Mouse (Mus musculus) layer of hippocampus, postnatal 14 days (tissue): ENCODE results near the gene Cdk7. TPM values are rescaled to one million over a fixed set of nuclear protein-coding genes. Genes with fewer than 3 reads are reported as not detected.

Experiments used
- DNase-seq, 2 experiments: peaks; one replicate each; pipeline ENCODE4 v3.0.0; 2021 to 2022; ENCODE audit warnings: low spot score in 2 of 2, mixed read lengths in 1 of 2
- total RNA-seq, 2 experiments: library from RNA; stranded (reverse); gene quantifications; 2 replicates each; pipeline ENCODE4 v1.2.3; 2021

Gene Cdk7
- total RNA-seq, 2 experiments from 2014 or later: 35.7 to 37.0 TPM

- DNase-seq: no peak
Observed at GRCm38 (mm10) chr13:100728086-100728485, 2.7 kb downstream of the Cdk7 start.

DNA sequence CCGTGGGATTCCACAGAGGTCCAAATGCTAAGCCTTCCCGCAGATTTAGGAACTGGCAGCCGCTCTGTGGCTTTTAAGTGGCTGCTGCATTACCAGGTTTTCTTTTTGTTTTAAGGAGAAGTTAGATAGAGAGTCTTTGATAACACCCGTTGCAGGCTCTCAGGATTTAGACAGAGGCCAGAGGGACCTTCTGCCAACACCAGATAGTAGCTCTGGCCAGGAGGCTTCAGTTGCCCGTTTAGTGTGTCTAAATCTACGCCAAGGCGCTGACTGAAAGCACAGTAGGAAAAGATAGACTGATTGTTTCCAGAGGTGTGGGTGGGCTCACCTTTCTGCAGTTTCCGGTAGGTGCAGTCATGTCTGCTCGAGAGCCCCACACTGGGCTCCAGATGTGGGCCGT lies 5.5 kb downstream of the Cdk7 start:
- no peak for DNase-seq

DNA sequence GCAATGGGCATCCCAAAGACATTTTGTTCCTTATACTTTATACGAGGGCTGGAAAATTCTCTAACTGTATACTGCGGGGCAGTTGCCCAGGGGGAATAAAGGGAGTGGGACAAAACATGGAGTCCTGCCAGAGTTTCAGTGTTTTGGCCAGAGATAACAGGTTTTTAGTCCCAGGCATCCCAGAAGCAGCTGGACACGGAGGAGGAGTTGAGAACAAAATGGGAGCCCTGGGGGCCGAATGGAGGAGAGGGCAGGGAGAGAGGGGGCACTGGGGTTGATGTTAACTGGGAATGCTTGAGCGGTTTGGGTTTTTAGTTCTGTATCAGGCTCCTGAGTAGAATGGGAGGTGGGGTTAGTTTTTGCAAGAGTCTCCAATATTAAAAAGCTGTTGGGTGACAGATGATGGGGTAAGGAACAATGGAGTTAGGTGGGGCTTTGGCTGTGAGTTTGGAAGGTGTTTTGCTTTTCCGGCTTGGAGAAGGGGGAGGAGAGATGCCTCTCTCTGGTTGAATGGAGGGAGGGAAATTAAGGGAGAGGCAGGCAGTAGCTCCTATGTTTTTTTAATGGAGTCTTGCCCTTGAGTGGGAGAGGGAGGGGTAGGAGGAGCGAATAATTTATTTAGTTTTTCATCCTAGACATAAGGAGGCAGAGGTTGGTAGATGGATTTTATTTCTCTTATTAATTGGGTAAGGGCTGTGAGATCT lies 6.5 kb downstream of the Cdk7 start:
- peak in 1 of 2 experiments; percentile 34 for DNase-seq

GRCm38 (mm10) chr13:100721656-100722055 lies 9.1 kb downstream of the Cdk7 start:
- DNase-seq: no peak

DNA sequence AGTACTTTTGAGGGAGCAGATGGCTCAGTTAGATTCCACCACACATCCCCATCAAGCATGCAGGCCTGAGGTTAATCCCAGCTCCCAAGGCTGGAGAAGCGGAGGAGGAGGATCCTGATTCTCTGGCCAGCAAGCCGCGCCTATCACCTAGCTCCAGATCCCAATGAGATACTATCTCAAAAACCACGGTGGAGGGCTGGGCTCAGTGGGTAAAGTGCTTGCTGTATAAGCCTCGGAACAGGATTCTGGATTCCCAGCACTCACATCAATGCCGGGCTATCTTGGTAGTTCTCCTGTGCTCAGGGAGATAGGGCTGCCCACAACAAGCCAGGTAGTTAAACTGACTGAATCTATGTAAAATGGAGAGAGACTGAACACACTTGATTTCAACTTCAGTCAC lies 15.3 kb downstream of the Cdk7 start:
- DNase-seq: no peak

GRCm38 (mm10) chr13:100706206-100706605 lies 24.5 kb downstream of the Cdk7 start:
- DNase-seq: no peak

GRCm38 (mm10) chr13:100703468-100703867 lies 27.3 kb downstream of the Cdk7 start:
- DNase-seq: no peak

DNA sequence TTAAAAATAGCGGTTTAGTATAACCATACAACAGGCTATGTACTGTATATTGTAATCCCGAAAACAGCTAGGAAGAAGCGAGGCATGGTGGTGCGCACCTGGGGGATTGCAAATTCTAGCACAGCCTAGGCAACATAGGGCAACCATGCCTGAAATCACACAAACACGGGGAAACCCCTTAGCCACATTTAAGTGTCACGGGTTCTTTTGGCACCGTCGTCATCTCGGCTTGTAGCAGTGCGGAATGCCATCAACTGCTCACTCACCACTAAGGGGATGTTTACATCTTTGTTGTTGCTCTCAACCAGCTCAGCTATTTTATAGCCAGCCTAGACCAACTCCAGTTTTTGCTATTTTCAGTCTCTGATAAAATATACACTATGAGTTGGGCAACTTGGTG lies 31.9 kb downstream of the Cdk7 start:
- DNase-seq: no peak

GRCm38 (mm10) chr13:100697541-100697940 lies 33.2 kb downstream of the Cdk7 start:
- DNase-seq: no peak

DNA sequence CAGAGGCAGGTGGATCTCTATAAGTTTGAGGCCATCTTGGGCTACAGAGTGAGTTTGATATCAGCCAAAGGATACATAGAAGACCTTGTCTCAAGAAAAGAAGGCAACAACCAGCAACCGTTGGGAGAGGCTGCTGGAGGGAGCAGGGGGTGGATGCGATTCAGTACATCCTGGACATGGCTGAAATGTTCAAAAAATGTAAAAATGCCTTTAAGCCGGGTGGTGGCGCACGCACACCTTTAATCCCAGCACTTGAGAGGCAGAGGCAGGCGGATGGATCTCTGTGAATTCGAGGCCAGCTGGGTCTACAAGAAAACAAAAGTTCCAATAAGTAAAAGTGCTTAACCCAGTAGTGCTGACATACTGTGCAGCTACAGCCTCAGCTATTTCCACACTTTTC lies 43.2 kb downstream of the Cdk7 start:
- DNase-seq: no peak

DNA sequence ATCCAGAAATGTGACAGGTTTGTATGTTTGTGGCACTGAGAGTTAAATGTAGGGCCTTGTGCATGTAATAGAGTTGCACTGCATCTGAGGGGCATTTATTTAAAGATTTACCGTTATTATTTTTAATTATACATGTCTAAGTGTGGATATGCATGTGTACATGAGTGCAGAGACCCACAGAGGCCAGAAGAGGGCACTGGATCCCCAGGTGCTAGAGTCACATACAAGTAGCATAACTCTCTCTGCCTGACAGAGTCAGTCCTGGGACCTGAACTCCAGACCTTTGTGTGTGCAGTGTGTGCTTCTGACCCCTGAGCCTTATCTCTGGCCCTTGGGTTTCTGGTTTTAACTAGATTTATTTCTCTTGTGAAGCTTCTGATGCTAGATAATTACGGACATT lies 46.4 kb downstream of the Cdk7 start:
- DNase-seq: no peak

DNA sequence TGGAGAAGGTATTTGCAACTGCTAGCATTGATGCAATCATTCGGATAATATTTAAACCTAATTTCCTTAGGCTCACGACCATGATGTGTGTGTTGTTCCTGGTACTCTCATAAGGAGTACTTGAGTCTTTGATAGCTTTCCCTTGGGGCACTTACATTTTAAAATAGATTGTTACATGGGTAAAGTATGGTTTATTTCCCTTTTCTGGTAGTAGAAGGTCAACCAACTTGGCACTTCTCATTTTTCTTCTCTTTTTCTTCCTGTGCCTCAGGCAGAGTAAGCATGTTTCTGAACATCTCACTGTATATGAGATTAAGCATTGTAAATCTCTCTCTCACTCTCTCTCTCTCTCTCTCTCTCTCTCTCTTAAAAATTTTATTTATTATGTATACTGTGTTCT lies 47.9 kb downstream of the Cdk7 start:
- DNase-seq: no peak

DNA sequence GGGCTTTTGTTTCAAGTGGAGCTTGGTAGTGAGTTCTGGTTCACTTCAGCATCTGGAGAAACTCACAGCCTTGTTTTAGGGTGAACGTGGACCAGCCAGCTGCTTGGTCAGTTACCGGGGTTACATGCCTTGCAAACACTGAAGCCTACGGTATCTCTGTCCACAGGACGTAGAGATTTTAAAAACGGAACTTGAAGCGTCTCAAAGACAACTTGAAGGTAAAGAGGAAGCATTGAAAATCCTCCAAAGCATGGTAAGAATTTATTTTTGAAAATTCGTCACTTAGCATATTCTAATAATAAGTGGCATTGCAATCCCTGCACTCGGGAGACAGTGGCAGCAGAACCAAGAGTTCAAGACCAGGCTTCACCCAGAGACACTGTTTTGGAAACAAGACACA lies 49.1 kb downstream of the Cdk7 start:
- no peak for DNase-seq

GRCm38 (mm10) chr13:100675936-100676635 lies 54.7 kb downstream of the Cdk7 start:
- no peak for DNase-seq

GRCm38 (mm10) chr13:100670181-100670741 lies 60.5 kb downstream of the Cdk7 start:
- no peak for DNase-seq

DNA sequence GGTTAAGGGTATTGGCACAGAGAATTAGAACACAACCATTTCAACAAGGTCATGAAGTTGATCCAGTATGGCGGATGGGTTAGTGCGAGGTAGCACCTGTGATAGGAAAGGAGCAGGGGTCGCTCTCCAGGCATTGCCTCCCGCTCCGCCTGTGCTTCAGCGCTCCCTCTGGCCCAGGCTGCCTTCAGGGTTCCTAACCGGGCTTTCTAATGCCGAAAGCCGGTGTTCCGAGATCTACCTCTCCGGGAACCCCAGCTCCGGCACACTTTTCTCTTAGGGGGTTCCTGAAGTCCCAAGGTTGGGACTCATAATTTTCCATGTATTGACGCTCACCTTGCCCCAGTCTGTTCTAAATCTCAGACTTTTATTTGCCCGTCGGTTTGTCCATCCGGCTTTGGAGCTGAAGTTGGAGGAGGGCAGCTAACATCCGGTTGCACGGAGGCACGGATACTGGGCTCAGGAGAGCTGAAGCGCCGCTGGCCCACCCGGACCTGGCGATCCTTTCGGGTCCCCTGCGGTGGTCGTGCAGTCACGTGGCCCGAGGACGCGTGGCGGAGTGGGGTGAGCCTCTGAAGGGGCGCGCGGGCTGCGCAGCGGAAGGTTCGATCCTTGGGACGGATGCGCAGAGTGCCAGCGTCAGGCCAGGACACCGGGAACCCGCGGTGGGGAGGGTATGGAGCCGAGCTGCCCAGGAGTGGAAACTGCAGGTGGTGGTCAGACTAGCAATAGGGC lies 61.3 kb downstream of the Cdk7 start, which contains the start of gene Ccdc125:
Gene Ccdc125 (plus strand): TSS at position 427 of the 732 bp plus-strand sequence.
- DNase-seq: no peak

- peak; percentile 22 to 44 for DNase-seq
Observed at GRCm38 (mm10) chr13:100659864-100660456, 70.8 kb downstream of the Cdk7 start.

DNA sequence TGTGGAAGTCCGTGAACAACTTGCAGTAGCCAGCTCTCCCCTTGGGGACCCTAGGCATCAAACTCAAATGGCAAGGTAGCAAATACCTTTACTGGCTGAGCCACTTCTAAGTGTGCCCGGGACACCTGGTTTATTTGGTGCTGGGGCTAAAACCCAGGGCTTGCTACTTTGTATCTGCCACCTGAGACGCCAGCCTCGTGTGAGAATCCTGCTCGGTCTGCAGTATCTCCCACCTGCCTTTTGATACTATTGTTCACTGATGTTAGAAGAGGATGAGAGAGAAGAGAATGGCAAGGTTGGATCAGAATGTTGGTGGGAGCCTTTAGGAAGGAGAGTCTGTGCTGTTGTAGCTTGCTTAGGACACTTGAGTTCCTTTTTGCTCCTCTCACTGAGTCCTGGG lies 72.6 kb downstream of the Cdk7 start:
- DNase-seq: no peak
